Mouse (Mus musculus): ENCODE results near the gene Rgs8. TPM values are rescaled to one million over a fixed set of nuclear protein-coding genes. Genes with fewer than 3 reads are reported as not detected.
A peak's percentile ranks its signal among the peaks of the same experiment; 100 is the strongest.

The Rgs8 gene
- polyA plus RNA-seq, 1 experiment = 0.16 TPM

GRCm38 (mm10) chr1:153748549-153748948 lies 95.7 kb downstream of the Rgs8 start:
- H3K4me2 ChIP-seq (ENCODE audit: low read depth) = peak overlapping the region; percentile 79
- no peak overlapping the region for H3ac ChIP-seq (ENCODE audit: control insufficient read depth, insufficient read length)
- no peaks in the 10 kb centered on the region for H3K27me3 ChIP-seq (ENCODE audit: control insufficient read depth, insufficient read depth, insufficient read length)
- H3K79me2 ChIP-seq (ENCODE audit: control insufficient read depth, insufficient read depth) = no peaks in the 10 kb centered on the region
- H3K36me3 ChIP-seq (ENCODE audit: control insufficient read depth, insufficient read depth) = no peaks in the 10 kb centered on the region
- H3K4me3 ChIP-seq = no peak overlapping the region
- peak in 2 of 3 experiments; percentile 9 to 53 for TF ChIP-seq MYOD1 (IDR thresholded peaks at IDR 0.05; ENCODE audit: control insufficient read depth in 1 of 3, insufficient read length in 2 of 3, low read depth in 2 of 3)
- TF ChIP-seq USF1 (IDR thresholded peaks at IDR 0.05; ENCODE audit: low read depth) = peak; percentile 60
- TF ChIP-seq E2F4 (IDR thresholded peaks at IDR 0.05; ENCODE audit: insufficient read depth) = no peak
- TF ChIP-seq SRF (IDR thresholded peaks at IDR 0.05; ENCODE audit: control insufficient read depth, insufficient read length, low read depth) = no peak
- TF ChIP-seq MYOG (IDR thresholded peaks at IDR 0.05; ENCODE audit: control insufficient read depth in 1 of 3, insufficient read depth in 1 of 3, insufficient read length in 2 of 3, low read depth in 2 of 3) = peak in 1 of 3 experiments; percentile 67
- TF ChIP-seq CEBPB (IDR thresholded peaks at IDR 0.05; ENCODE audit: insufficient read depth, poor library complexity, severe bottlenecking) = no peak

- no peaks in the 10 kb centered on the region for H3K36me3 ChIP-seq (ENCODE audit: control insufficient read depth, insufficient read depth)
- peak within 1 kb of the TSS; percentile 79 for H3K4me2 ChIP-seq (ENCODE audit: low read depth)
- no peak within 1 kb of the TSS for H3ac ChIP-seq (ENCODE audit: control insufficient read depth, insufficient read length)
- H3K4me3 ChIP-seq = peak within 1 kb of the TSS; percentile 5
- TF ChIP-seq POLR2AphosphoS2 (IDR thresholded peaks at IDR 0.05; ENCODE audit: insufficient read length, low read depth) = no peak
- TF ChIP-seq POLR2A (IDR thresholded peaks at IDR 0.05; ENCODE audit: insufficient read length, low read depth) = no peak
- TF ChIP-seq MYOG (IDR thresholded peaks at IDR 0.05; ENCODE audit: control insufficient read depth in 1 of 3, insufficient read depth in 1 of 3, insufficient read length in 2 of 3, low read depth in 2 of 3) = no peak
- no peak for TF ChIP-seq REST (IDR thresholded peaks at IDR 0.05; ENCODE audit: insufficient read depth, insufficient read length)
- TF ChIP-seq MAX (IDR thresholded peaks at IDR 0.05; ENCODE audit: low read depth) = no peak
- TF ChIP-seq TCF3 (IDR thresholded peaks at IDR 0.05; ENCODE audit: insufficient read length, low read depth) = no peak
- no peak for TF ChIP-seq USF1 (IDR thresholded peaks at IDR 0.05; ENCODE audit: low read depth)
- TF ChIP-seq SRF (IDR thresholded peaks at IDR 0.05; ENCODE audit: control insufficient read depth, insufficient read length, low read depth) = no peak
- no peak for TF ChIP-seq MYOD1 (IDR thresholded peaks at IDR 0.05; ENCODE audit: control insufficient read depth in 1 of 3, insufficient read length in 2 of 3, low read depth in 2 of 3)
- no peak for TF ChIP-seq E2F4 (IDR thresholded peaks at IDR 0.05; ENCODE audit: insufficient read depth)
- no peak for TF ChIP-seq CEBPB (IDR thresholded peaks at IDR 0.05; ENCODE audit: insufficient read depth, poor library complexity, severe bottlenecking)
- TF ChIP-seq TCF12 (IDR thresholded peaks at IDR 0.05; ENCODE audit: insufficient read depth, poor library complexity, severe bottlenecking) = no peak
- no peaks in the 10 kb centered on the region for H3K79me2 ChIP-seq (ENCODE audit: control insufficient read depth, insufficient read depth)
- peaks cover 2% of the 10 kb centered on the region for H3K27me3 ChIP-seq (ENCODE audit: control insufficient read depth, insufficient read depth, insufficient read length)
These were observed 96.5 kb downstream of the Rgs8 start, which contains the start of gene Rnasel for GRCm38 (mm10) chr1:153749211-153749801. Gene Rnasel, plus strand, starts transcription at chr1:153749426.

Other genes starting within 250 kb of the Rgs8 start
- not detected for gene Shcbp1l, start 227.9 kb upstream of the Rgs8 start, polyA plus RNA-seq (2012; fragmentation: generic; extraction: Trizol)
- gene Dhx9, start 165.4 kb upstream of the Rgs8 start, polyA plus RNA-seq (2012; fragmentation: generic; extraction: Trizol) = 25.2 TPM
- 0.37 TPM for gene Npl, start 103.0 kb upstream of the Rgs8 start, polyA plus RNA-seq (2012; fragmentation: generic; extraction: Trizol)
- gene Rgs16, start 87.3 kb downstream of the Rgs8 start, polyA plus RNA-seq (2012; fragmentation: generic; extraction: Trizol) = 6.5 TPM
- 0.11 TPM for gene Rnasel, start 96.4 kb downstream of the Rgs8 start, polyA plus RNA-seq (2012; fragmentation: generic; extraction: Trizol)
- not detected for gene Rgsl1, start 191.1 kb downstream of the Rgs8 start, polyA plus RNA-seq (2012; fragmentation: generic; extraction: Trizol)
- 0.01 TPM for gene Teddm1b, start 221.3 kb downstream of the Rgs8 start, polyA plus RNA-seq (2012; fragmentation: generic; extraction: Trizol)
- not detected for gene Teddm1a, start 238.7 kb downstream of the Rgs8 start, polyA plus RNA-seq (2012; fragmentation: generic; extraction: Trizol)
- gene Glul, start 246.9 kb downstream of the Rgs8 start, polyA plus RNA-seq (2012; fragmentation: generic; extraction: Trizol) = 37.6 TPM
- 0.20 TPM for gene Teddm2, start 247.2 kb downstream of the Rgs8 start, polyA plus RNA-seq (2012; fragmentation: generic; extraction: Trizol)